Mouse (Mus musculus) c-Kit-positive CD71-negative TER-119-negative erythroid progenitor cells, embryonic 14.5 days (primary cell): ENCODE data around the gene Shroom3.

Experiments
- DNase-seq: peaks from one replicate; pipeline ENCODE4 v3.0.0-alpha.2; 2013; ENCODE audit warnings: low read depth

Gene Shroom3

GRCm38 (mm10) chr5:92854983-92855382, 171.7 kb downstream of the Shroom3 start:
- DNase-seq, result no peak

DNA sequence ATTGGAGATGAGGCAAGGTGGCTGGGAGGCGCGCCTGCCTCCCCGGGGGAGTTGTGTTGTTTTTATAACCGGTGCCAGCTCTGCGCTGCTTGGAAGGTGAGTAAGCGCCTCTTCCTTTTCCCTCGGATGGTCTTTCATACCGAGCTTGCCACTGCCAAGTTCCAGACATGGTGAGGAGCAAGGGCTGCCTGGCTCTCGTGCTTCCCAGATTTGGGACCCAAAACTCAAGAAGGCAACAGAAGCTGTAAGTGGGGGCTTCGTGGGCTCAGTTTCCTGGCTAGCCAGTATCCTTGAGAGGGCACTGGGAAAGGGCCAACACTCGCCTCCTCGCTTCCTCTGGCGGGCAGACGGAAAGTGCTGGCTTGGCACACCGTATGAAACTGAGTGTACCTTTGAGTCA, 173.1 kb downstream of the Shroom3 start:
- DNase-seq, result no peak

DNA sequence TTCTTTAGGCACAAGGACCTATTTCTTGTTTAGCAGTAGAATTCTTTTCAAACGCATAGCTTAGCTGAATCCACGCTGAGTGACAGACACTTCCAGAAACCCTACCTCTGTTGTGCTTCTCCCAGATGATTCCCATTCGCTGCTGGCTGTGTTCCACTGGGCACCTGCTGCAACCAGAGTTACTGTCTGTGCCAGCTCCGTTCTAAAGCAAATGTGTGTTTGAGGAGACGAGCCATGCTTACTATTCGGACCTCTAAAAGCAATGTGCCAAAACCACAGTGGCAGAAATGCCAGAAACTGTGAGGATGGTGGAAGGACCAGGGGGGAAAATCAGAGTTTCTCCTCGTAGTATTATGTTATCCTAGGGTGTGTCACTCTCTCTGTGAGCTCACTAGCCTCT, 173.9 kb downstream of the Shroom3 start:
- DNase-seq, result no peak

DNA sequence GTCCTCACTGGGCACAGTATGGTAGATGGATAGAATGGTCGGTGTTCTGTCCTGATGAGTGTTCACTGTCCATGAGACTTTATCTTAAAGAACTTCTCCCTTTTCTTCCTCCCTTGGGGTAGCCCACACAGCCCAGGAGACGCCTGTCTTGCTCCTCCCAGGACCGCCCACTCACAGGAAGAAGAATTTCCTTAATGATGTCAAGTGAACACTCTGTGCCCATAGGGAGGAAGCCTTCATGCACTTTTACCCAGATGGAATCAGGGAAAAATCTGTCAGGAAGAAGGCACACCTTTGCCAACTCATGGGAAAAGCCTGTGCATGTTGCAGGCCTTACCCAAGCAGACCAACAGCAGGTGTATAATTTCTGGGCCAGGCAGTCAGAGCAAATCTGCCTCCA, 174.9 kb downstream of the Shroom3 start:
- DNase-seq, result no peak

- DNase-seq, result no peak
Observed at GRCm38 (mm10) chr5:92858576-92858975, 175.3 kb downstream of the Shroom3 start.

GRCm38 (mm10) chr5:92861416-92862112, 178.3 kb downstream of the Shroom3 start:
- no peak for DNase-seq

DNA sequence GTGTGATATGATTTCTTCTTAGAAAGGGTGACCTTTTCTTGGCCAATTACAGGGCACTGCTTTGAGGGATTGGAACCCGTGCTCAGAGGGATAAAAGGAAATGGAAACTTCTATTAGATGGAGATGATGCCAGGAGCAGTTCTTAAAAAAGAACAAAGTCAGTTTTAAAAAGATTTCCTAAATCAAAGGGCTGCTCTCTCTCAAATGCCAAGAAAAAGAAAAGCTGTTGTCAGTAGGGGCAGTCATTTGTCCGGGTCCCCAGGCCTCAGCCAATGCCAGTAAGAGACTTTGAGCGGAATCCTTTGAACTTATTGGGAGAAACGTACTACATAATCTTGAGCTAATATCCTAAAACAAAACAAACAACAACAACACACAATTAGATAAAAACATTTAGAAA, 181.9 kb downstream of the Shroom3 start:
- no peak for DNase-seq

GRCm38 (mm10) chr5:92866546-92866945, 183.3 kb downstream of the Shroom3 start:
- no peak for DNase-seq

DNA sequence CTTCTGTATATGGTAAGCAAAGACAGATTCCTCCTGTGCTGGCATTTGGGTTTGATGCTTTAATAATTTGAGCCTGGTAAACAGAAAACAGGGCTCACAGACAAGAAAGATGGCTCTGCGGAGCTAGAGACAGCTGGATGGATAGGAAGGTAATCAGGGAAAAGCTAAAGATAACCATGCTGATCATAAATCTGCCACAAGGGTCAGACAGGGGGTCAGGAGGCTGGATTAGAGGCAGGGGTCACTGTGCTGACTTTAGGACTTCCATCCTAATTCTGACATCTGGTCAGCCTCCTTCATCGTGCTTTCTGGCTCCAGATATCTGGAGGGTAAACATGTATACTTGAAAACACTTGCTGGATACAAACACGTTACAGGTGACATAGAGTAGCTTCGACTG, 184.0 kb downstream of the Shroom3 start:
- no peak for DNase-seq

GRCm38 (mm10) chr5:92868231-92868630, 185.0 kb downstream of the Shroom3 start:
- DNase-seq, result no peak

- DNase-seq, result no peak
Observed at GRCm38 (mm10) chr5:92871048-92871447, 187.8 kb downstream of the Shroom3 start.

DNA sequence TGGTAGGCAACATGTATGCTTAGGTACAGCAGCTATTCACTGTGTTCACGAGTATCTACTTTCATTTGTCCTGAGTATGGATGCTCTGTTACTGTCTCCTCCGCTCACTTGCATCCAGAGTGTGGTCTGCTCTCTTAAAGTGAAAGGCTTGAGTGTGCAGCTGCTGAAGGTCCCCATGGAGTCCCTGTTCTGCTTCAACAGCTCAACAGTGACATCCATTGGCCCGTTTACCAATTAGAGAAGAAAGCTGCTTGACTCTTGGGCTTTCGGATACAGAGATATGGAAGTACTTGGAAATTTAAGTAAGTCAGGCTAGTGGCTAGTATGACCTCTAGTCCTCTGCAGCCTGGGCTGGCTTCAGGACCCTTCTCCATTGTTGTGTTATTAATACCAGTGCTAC, 188.9 kb downstream of the Shroom3 start:
- DNase-seq, result no peak

DNA sequence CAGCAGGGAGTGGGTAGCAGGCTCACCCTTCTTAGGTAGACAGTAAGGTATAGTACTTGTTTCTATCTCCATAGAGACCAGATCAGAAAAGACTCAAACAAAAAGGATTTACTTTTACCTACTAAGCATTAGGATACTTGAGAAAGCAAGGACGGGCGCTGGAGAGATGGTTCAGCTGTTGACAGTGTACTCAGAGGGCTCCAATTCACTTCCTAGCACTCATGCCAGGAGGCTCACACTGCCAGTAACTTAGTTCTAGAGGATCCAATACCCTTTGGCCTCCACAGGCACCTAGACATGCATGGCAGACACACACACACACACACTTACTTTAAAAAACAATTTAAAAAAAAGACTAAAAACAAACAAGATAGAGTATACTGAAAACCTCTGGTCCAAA, 189.8 kb downstream of the Shroom3 start:
- DNase-seq, result no peak

- no peak for DNase-seq
Observed at GRCm38 (mm10) chr5:92873518-92873917, 190.3 kb downstream of the Shroom3 start.

GRCm38 (mm10) chr5:92875836-92876235, 192.6 kb downstream of the Shroom3 start:
- DNase-seq, result no peak

DNA sequence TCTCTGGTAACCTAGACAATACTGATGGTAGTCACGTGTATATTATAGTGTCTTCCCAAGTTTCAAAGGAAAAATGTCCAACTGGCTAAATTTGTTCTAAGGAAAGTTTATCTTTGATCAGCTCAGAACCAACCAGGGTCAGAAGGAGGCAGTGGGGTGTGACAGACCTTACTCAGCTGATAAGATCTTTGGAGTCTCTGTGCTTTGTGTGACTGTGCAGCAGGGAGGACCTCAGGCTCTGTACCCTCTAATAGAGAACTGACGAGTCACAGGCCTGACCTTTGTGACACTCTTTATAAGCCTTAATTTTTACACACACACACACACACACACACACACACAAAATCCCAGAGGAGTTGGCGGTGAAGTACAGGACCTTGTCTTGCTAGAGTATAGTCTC, 193.9 kb downstream of the Shroom3 start:
- DNase-seq, result no peak

DNA sequence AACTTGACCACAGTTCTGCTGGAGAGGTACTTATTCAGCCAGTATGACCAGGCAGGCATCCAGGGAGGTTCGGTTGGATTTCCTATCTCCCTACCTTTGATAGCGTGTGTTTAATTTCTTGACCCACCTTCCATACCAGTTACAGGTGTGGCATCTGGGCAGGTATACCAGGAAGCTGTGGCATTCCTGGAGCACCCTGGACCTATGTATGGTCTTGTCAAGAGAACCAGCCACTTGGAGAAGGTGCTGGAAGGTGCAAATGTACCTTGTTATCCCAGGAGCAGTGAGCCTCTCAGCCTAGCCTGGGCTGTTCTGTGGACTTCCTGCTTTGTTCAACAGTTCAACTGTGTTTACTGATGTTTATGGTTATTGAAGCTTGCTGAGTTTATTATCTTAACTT, 197.2 kb downstream of the Shroom3 start:
- DNase-seq, result no peak

- DNase-seq, result no peak
Observed at GRCm38 (mm10) chr5:92880893-92881292, 197.7 kb downstream of the Shroom3 start.

GRCm38 (mm10) chr5:92886141-92886540, 202.9 kb downstream of the Shroom3 start:
- no peak for DNase-seq

DNA sequence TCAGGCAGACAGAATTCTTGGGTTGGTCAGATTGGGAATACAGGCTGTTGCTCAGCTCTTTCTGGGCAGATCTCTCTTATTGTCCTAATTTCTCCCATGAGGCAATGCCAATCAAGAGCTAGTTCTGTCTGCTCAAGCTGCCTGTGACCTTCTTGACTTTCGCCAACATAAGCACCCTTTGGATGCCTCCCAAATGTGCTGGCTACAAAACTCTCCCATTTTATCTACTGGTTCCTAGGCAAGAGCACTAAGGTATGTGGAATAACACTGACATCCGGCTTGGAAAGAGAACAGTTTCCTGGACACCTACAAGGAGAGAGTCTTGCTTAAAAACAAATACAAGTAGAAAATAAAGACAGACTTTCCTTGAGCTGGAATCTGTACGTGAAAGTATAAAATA, 204.3 kb downstream of the Shroom3 start:
- DNase-seq, result no peak

DNA sequence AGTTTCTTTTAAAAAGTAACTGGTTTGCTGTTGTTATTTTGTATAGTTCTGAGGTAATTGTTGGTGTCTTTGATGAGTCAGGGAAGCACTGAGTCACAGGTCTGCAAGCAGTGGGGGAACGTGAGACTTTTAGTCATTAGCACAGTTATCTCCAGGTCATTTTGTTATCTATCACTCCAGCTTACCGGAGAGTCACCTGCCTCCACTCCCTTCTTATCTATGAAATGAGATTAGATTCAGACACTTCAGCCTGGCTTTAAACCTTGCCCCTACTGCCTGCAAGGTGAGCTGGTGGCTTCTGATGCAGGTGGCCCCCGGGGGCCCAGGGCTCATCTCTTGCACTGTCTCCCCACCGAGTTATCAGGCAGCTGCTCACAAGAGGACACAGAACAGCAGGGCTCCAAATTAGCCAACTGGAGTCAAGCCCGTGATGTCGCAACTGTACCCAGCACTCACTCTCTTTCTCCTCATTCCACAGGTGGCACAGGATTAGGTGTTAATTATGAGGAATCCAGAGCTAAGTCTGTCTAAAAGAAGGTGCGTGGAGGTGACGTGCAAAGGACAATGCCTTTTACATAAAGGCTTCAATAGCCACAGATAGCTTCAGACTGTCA, 205.5 kb downstream of the Shroom3 start:
- DNase-seq, result no peak

DNA sequence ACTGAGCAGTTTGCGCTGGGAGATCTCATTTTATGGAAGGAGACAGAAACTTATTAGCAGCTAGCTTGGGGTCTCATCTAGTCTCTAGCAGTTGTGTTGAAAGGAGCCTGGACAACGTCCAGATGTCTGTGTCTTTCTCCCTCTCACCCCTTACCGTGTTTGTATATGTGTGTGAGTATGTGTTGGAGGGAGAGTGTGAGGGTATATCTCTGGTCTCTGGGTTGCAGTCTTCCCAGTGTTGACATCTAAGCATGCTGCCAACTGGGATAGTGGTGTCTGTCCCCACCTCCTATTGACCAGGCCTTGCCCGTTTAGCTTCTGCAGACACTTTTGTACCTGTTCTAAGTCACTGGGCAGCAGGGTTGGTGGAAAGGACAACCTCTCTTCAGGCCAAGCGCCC, 207.7 kb downstream of the Shroom3 start:
- DNase-seq, result no peak

GRCm38 (mm10) chr5:92893284-92893683, 210.0 kb downstream of the Shroom3 start:
- no peak for DNase-seq

- DNase-seq, result no peak
Observed at GRCm38 (mm10) chr5:92893711-92894110, 210.5 kb downstream of the Shroom3 start.
